Mouse (Mus musculus) MEL (cell line): ENCODE measurements around the gene Pex14.

Experiments
- CHD1 ChIP-seq: IDR thresholded peaks from 2 replicates; pipeline ENCODE4 v1.6.1; 2012; ENCODE audit warnings: low read depth, mild to moderate bottlenecking, inconsistent platforms, low read length, improper control_type of control experiment
- CTCF ChIP-seq, 3 experiments: IDR thresholded peaks in 2 of 3; conservative IDR thresholded peaks in 1 of 3; 2 replicates each; pipeline ENCODE4 v1.5.1; 2011 to 2012; ENCODE audit warnings: low read length in 3 of 3, low read depth in 2 of 3, mild to moderate bottlenecking in 2 of 3, improper control_type of control experiment in 1 of 3, inconsistent platforms in 1 of 3, mixed read lengths in 1 of 3, moderate library complexity in 1 of 3; ENCODE audit not compliant: control insufficient read depth in 1 of 3, insufficient read depth in 1 of 3, poor library complexity in 1 of 3, severe bottlenecking in 1 of 3
- EP300 ChIP-seq, 2 experiments: IDR thresholded peaks; 2 replicates each; pipeline ENCODE4 v1.6.1; 2011; ENCODE audit warnings: improper control_type of control experiment in 2 of 2, low read length in 2 of 2, low read depth in 1 of 2, mild to moderate bottlenecking in 1 of 2
- HCFC1 ChIP-seq: IDR thresholded peaks from 2 replicates; pipeline ENCODE4 v1.6.1; 2012; ENCODE audit warnings: low read depth, mild to moderate bottlenecking, inconsistent platforms, low read length, improper control_type of control experiment, moderate library complexity
- MYB ChIP-seq: IDR thresholded peaks from 2 replicates; pipeline ENCODE4 v1.6.1; 2011; ENCODE audit warnings: mild to moderate bottlenecking, low read depth, low read length, improper control_type of control experiment
- NRF1 ChIP-seq: IDR thresholded peaks from 2 replicates; pipeline ENCODE4 v1.6.1; 2014; ENCODE audit warnings: low read depth, mild to moderate bottlenecking, inconsistent platforms, low read length, improper control_type of control experiment, moderate library complexity; ENCODE audit not compliant: poor library complexity, insufficient read depth, severe bottlenecking
- POLR2A ChIP-seq, 2 experiments: IDR thresholded peaks; 2 replicates each; pipeline ENCODE4 v1.6.1; 2011 to 2012; ENCODE audit warnings: low read length in 2 of 2, mild to moderate bottlenecking in 2 of 2, control low read depth in 1 of 2, improper control_type of control experiment in 1 of 2, low read depth in 1 of 2, moderate library complexity in 1 of 2; ENCODE audit not compliant: control insufficient read depth in 1 of 2, insufficient read depth in 1 of 2, poor library complexity in 1 of 2
- RAD21 ChIP-seq: IDR thresholded peaks from 2 replicates; pipeline ENCODE4 v1.6.1; 2011; ENCODE audit warnings: mild to moderate bottlenecking, low read depth, low read length, improper control_type of control experiment
- TBP ChIP-seq: IDR thresholded peaks from 2 replicates; pipeline ENCODE4 v1.8.0; 2011; ENCODE audit warnings: low read depth, low read length, improper control_type of control experiment
- ZNF384 ChIP-seq: IDR thresholded peaks from 2 replicates; pipeline ENCODE4 v1.6.1; 2012; ENCODE audit warnings: low read depth, mild to moderate bottlenecking, inconsistent platforms, low read length, improper control_type of control experiment

DNA sequence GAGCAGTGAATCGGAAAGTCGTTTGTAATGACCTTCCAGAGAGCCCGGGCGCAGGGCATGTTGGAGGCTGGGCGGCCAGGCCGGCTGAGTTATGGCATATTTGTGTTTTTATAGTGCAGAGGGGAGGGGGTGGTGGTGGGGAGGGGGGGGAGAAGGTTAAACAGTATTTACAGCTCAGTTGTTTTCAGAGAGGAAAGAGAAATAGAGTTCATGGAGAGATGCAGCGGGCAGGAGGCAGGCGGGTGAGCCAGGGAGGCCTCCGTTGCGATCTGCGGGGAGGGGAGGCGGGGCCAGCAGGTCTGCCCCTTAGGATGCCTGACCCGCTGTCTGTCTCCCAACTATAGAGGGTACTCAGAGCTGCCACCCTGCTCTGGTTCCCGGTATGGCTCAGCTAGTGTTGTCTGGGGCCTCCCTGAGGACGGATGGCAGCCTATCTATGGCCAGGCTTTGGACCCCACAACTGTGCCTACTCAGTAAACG is 177.4 kb downstream of the Pex14 start:
- TF ChIP-seq EP300 (IDR thresholded peaks at IDR 0.05; ENCODE audit: low read depth in 1 of 2, low read length in 2 of 2) = no peak
- TF ChIP-seq POLR2A (IDR thresholded peaks at IDR 0.05; ENCODE audit: control insufficient read depth in 1 of 2, insufficient read depth in 1 of 2, low read depth in 1 of 2, low read length in 2 of 2, poor library complexity in 1 of 2) = no peak
- no peak for TF ChIP-seq CHD1
- no peak for TF ChIP-seq HCFC1
- no peak for TF ChIP-seq MYB
- no peak for TF ChIP-seq NRF1
- no peak for TF ChIP-seq RAD21
- TF ChIP-seq ZNF384 = no peak
- TF ChIP-seq TBP = no peak
- no peak for TF ChIP-seq CTCF (IDR thresholded peaks at IDR 0.05 in 2 of 3, conservative IDR thresholded peaks at IDR 0.05 in 1 of 3; ENCODE audit: control insufficient read depth in 1 of 3, insufficient read depth in 1 of 3, low read depth in 2 of 3, low read length in 3 of 3, poor library complexity in 1 of 3, severe bottlenecking in 1 of 3)
